Mouse (Mus musculus) heart, postnatal 25 days (tissue): ENCODE measurements around the gene Map1a. TPM values are rescaled to one million over a fixed set of nuclear protein-coding genes. Genes with fewer than 3 reads are reported as not detected.
A peak's percentile ranks its signal among the peaks of the same experiment; 100 is the strongest.

Source experiments
- DNase-seq: peaks from one replicate; pipeline ENCODE4 v3.0.0; 2022; ENCODE audit warnings: low spot score
- intact Hi-C: fragments of 180-260 bp; cut with DNase I; formaldehyde crosslinking; loops from one replicate; pipeline ENCODE4 v1.15.1; 2025
- total RNA-seq, 2 experiments: library from RNA; stranded (reverse); gene quantifications; 2 replicates each; pipeline ENCODE4 v1.2.3; 2021

Map1a gene
- total RNA-seq, result 1 to 10 TPM; 4.5 to 5.1 TPM

- intact Hi-C loops, result loop anchor here (2.0 kb wide), 1 partner anchor 18 kb away; the partner anchor contains the start of gene Trp53bp1
- DNase-seq, result peak; percentile 81
These were observed at the start of gene Map1a for GRCm38 (mm10) chr2:121288901-121289729. TSS of gene Map1a (plus strand) at chr2:121289600.

- no peak for DNase-seq
- intact Hi-C loops, result no loop called here
These were observed 45.3 kb upstream of the Map1a start for GRCm38 (mm10) chr2:121244099-121244498.

GRCm38 (mm10) chr2:121249758-121250157 lies 39.6 kb upstream of the Map1a start:
- intact Hi-C loops, result no loop called here
- no peak for DNase-seq

GRCm38 (mm10) chr2:121268446-121268845 lies 21.0 kb upstream of the Map1a start:
- DNase-seq, result no peak
- intact Hi-C loops, result no loop called here

GRCm38 (mm10) chr2:121270521-121271235 lies 18.7 kb upstream of the Map1a start:
- intact Hi-C loops, result loop anchor here (2.0 kb wide), 2 partner anchors 18 to 84 kb away; partner anchors contain the start of genes Map1a and Ppip5k1
- no peak for DNase-seq

- DNase-seq, result peak; percentile 96
- intact Hi-C loops, result loop anchor here (2.0 kb wide), 2 partner anchors 17 to 83 kb away; partner anchors contain the start of genes Map1a and Ppip5k1
These were observed 18.0 kb upstream of the Map1a start, which contains the start of gene Trp53bp1 for GRCm38 (mm10) chr2:121271236-121271927. TSS of gene Trp53bp1 (minus strand) at chr2:121271407.

GRCm38 (mm10) chr2:121271928-121272516 lies 17.4 kb upstream of the Map1a start:
- intact Hi-C loops, result loop anchor here (2.0 kb wide), 2 partner anchors 17 to 83 kb away; partner anchors contain the start of genes Map1a and Ppip5k1

GRCm38 (mm10) chr2:121287850-121288249 lies 1.6 kb upstream of the Map1a start:
- intact Hi-C loops, result loop anchor here (2.0 kb wide), 1 partner anchor 17 kb away; the partner anchor contains the start of gene Trp53bp1

More at GRCm38 (mm10) chr2:121271928-121272516, 17.4 kb upstream of the Map1a start:
- no peak for DNase-seq

GRCm38 (mm10) chr2:121289730-121290540 lies 535 bp downstream of the Map1a start:
- intact Hi-C loops, result loop anchor here (2.0 kb wide), 1 partner anchor 19 kb away; the partner anchor contains the start of gene Trp53bp1
- no peak for DNase-seq

More at GRCm38 (mm10) chr2:121287850-121288249, 1.6 kb upstream of the Map1a start:
- no peak for DNase-seq

GRCm38 (mm10) chr2:121292316-121293013 lies 3.1 kb downstream of the Map1a start:
- intact Hi-C loops, result no loop called here
- no peak for DNase-seq

GRCm38 (mm10) chr2:121294182-121294581 lies 4.8 kb downstream of the Map1a start:
- DNase-seq, result peak; percentile 60
- intact Hi-C loops, result no loop called here

- peak; percentile 39 for DNase-seq
- intact Hi-C loops, result no loop called here
These were observed 5.6 kb downstream of the Map1a start for GRCm38 (mm10) chr2:121294753-121295607.

- intact Hi-C loops, result no loop called here
- no peak for DNase-seq
These were observed 6.5 kb downstream of the Map1a start for GRCm38 (mm10) chr2:121295608-121296571.

- DNase-seq, result no peak
- intact Hi-C loops, result no loop called here
These were observed 7.4 kb downstream of the Map1a start for GRCm38 (mm10) chr2:121296754-121297231.

GRCm38 (mm10) chr2:121297701-121298100 lies 8.3 kb downstream of the Map1a start:
- DNase-seq, result no peak
- intact Hi-C loops, result no loop called here

- intact Hi-C loops, result no loop called here
- no peak for DNase-seq
These were observed 8.7 kb downstream of the Map1a start for GRCm38 (mm10) chr2:121298131-121298530.
